Comparison of ENCODE assay signal across 9 mouse cellular contexts in the genomic region with DNA sequence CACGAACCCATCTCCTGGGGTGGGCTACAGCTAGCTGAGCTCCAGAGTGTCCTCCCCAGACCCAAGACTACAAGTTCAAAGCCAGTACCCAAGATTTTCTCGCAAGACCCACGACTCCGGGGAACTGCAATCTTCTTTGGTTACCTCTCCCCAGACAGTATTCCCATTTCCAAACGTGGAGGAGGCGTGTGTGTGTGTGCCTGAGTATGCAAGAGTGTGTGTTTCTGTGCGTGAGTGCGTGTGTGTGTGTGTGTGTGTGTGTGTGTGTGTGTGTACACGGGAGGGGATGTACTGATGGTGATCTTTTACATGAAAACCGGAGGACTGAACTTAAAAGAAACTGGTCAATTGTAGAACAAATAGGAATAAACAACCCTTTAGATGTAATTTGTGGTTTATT. TPM values are rescaled to one million over a fixed set of nuclear protein-coding genes. Genes with fewer than 3 reads are reported as not detected.
A peak's percentile ranks its signal among the peaks of the same experiment; 100 is the strongest.
DNase-seq lines count a peak whose midpoint lies in the region; ATAC-seq and TF ChIP-seq lines count a peak whose summit lies in the region.
"Had no signal": no experiment of that assay in that cellular context is flagged by ENCODE, and none has a peak within 500 bp of the region (broad histone marks: within the 10 kb centered on the region; RNA-seq: fewer than 3 reads in every experiment).

No protein-coding gene starts in this region.

- H3K4me3 ChIP-seq in embryonic facial prominence, embryonic 12.5 days: 0 out of 2 replicates have a peak overlapping the region, but pooled peaks have one; percentile 43
- peak overlapping the region; percentile 41; the same call in 1 of the 2 replicates for H3K4me3 ChIP-seq in intestine, embryonic 15.5 days (replicated peaks)
- H3K4me3 ChIP-seq in olfactory bulb, adult 2 months (ENCODE audit: insufficient read depth, low read depth, low read length): peak overlapping the region; percentile 62; the same call in 1 of the 2 replicates

- no peak for TF ChIP-seq POLR2A in olfactory bulb, adult 2 months (IDR thresholded peaks at IDR 0.05; ENCODE audit: insufficient read depth, low read depth, low read length)

- H3K4me2 ChIP-seq in embryonic facial prominence, embryonic 12.5 days (replicated peaks): peak overlapping the region; percentile 84; the same call in 1 of the 2 replicates
- H3K4me2 ChIP-seq in intestine, embryonic 15.5 days (replicated peaks): peak overlapping the region; percentile 79

- 4% methylated on average over 10 of the region's 10 CpGs for WGBS in embryonic facial prominence, embryonic 12.5 days
- 10% methylated on average over 10 of the region's 10 CpGs for WGBS in intestine, embryonic 15.5 days
- WGBS in olfactory bulb, adult 2 months: 4% methylated on average over 10 of the region's 10 CpGs

- peak; percentile 25 for DNase-seq in layer of hippocampus, adult 9-11 months
- DNase-seq in layer of hippocampus, adult 8-10 months (ENCODE audit: low spot score in 2 of 2): no peak
- no peak for DNase-seq in yolk sac, embryonic 10.5 days (ENCODE audit: low spot score)

- no peaks in the 10 kb centered on the region for H3K36me3 ChIP-seq in embryonic facial prominence, embryonic 12.5 days
- no peaks in the 10 kb centered on the region for H3K36me3 ChIP-seq in intestine, embryonic 15.5 days

- peaks cover 68% of the 10 kb centered on the region for H3K27me3 ChIP-seq in embryonic facial prominence, embryonic 12.5 days
- peaks cover 60% of the 10 kb centered on the region for H3K27me3 ChIP-seq in intestine, embryonic 15.5 days (replicated peaks)

- H3K9me3 ChIP-seq in embryonic facial prominence, embryonic 12.5 days: no peaks in the 10 kb centered on the region
- no peaks in the 10 kb centered on the region for H3K9me3 ChIP-seq in intestine, embryonic 15.5 days

- no peak overlapping the region for H3K27ac ChIP-seq in embryonic facial prominence, embryonic 12.5 days
- H3K27ac ChIP-seq in intestine, embryonic 15.5 days: no peak overlapping the region
- H3K27ac ChIP-seq in olfactory bulb, adult 2 months (ENCODE audit: insufficient read depth, low read depth, low read length): no peak overlapping the region
- H3K27ac ChIP-seq: macrophage had no signal

- TF ChIP-seq CTCF in olfactory bulb, adult 2 months (IDR thresholded peaks at IDR 0.05; ENCODE audit: insufficient read depth, low read depth, low read length): no peak

- H3K4me1 ChIP-seq in embryonic facial prominence, embryonic 12.5 days: peaks cover 7% of the 10 kb centered on the region; the same call in 1 of the 2 replicates
- H3K4me1 ChIP-seq in intestine, embryonic 15.5 days (replicated peaks): peaks cover 11% of the 10 kb centered on the region
- peaks cover 19% of the 10 kb centered on the region for H3K4me1 ChIP-seq in olfactory bulb, adult 2 months (ENCODE audit: control insufficient read depth, insufficient read depth, low read length)

- no peak overlapping the region for H3K9ac ChIP-seq in embryonic facial prominence, embryonic 12.5 days
- H3K9ac ChIP-seq in intestine, embryonic 15.5 days: no peak overlapping the region

- no peak for ATAC-seq in embryonic facial prominence, embryonic 12.5 days (ENCODE audit: insufficient number of reproducible peaks, insufficient read depth, low FRiP score, low TSS enrichment)
- ATAC-seq in intestine, embryonic 15.5 days: no peak
- no peak for ATAC-seq in activated CD4-positive, CD25-positive, alpha-beta regulatory T cell, adult 4 months
- ATAC-seq in inflammation-experienced regulatory T-cells, adult 6 months: no peak

RNA-seq across cellular contexts. Expression of a gene that starts 0.4 kb away (rescaled TPM):
- total RNA-seq in layer of hippocampus, adult 8-10 months (2022): 10 to 100 TPM; 44.2 to 51.5 (median 46.8) TPM
- polyA plus RNA-seq in embryonic facial prominence, embryonic 12.5 days (2016; fragmentation: Nextera tagmentation; extraction: Ambion mirVana): 0.54 and 0.76 TPM in 2 replicates
- 0.15 and 0.27 TPM in 2 replicates for polyA plus RNA-seq in intestine, embryonic 15.5 days (2015; fragmentation: Nextera tagmentation; extraction: Ambion mirVana)
- polyA plus RNA-seq in olfactory bulb, adult 2 months (2012; ENCODE audit: insufficient read depth, insufficient read length, low replicate concordance, missing spikeins): not detected in 2 replicates
- polyA plus RNA-seq in activated CD4-positive, CD25-positive, alpha-beta regulatory T cell, adult 4 months (2017; shearing (Covaris generic)): under 1 TPM in 1 of 2 experiments, not detected in 1; 0.12 TPM
- not detected for polyA plus RNA-seq in inflammation-experienced regulatory T-cells, adult 6 months (2017; shearing (Covaris generic))
- polyA plus RNA-seq: macrophage had no signal

RNA-seq across cellular contexts. Expression of a gene that starts 16.5 kb away (rescaled TPM):
- under 1 TPM; 0.45 to 0.99 (median 0.83) TPM for total RNA-seq in layer of hippocampus, adult 8-10 months (2022)
- polyA plus RNA-seq in embryonic facial prominence, embryonic 12.5 days (2016; fragmentation: Nextera tagmentation; extraction: Ambion mirVana): 0.06 TPM in 1 of 2 replicates, not detected in the other
- polyA plus RNA-seq in intestine, embryonic 15.5 days (2015; fragmentation: Nextera tagmentation; extraction: Ambion mirVana): not detected in 2 replicates
- not detected in 2 replicates for polyA plus RNA-seq in olfactory bulb, adult 2 months (2012; ENCODE audit: insufficient read depth, insufficient read length, low replicate concordance, missing spikeins)
- polyA plus RNA-seq in activated CD4-positive, CD25-positive, alpha-beta regulatory T cell, adult 4 months (2017; shearing (Covaris generic)): not detected
- not detected for polyA plus RNA-seq in inflammation-experienced regulatory T-cells, adult 6 months (2017; shearing (Covaris generic))
- polyA plus RNA-seq: macrophage had no signal
